Mouse (Mus musculus) adrenal gland, postnatal 14 days (tissue): ENCODE results near the gene Gm13289. TPM values are rescaled to one million over a fixed set of nuclear protein-coding genes. Genes with fewer than 3 reads are reported as not detected.
"Not testable (repeated sequence)": the region's sequence is repeated elsewhere in the genome, so short reads cannot be mapped to it uniquely, and the experiment has no call there.

Experiments used
- DNase-seq: peaks from one replicate; pipeline ENCODE4 v3.0.0; 2021; ENCODE audit warnings: mixed read lengths
- total RNA-seq: library from RNA; stranded (reverse); gene quantifications from 2 replicates; pipeline ENCODE4 v1.2.3, GENCODE M21; 2021

Gene Gm13289
- total RNA-seq, 1 experiment from 2014 or later, result not detected

GRCm38 (mm10) chr4:88782335-88782734 lies 5.6 kb downstream of the Gm13289 start:
- peak; percentile 32 for DNase-seq

- not testable (repeated sequence) for DNase-seq
Measured at GRCm38 (mm10) chr4:88785409-88785808, 8.7 kb downstream of the Gm13289 start, which contains the start of gene Gm13276. Gene Gm13276, plus strand, starts transcription at chr4:88785709.

- DNase-seq, result peak; percentile 78
Measured at GRCm38 (mm10) chr4:88788402-88788801, 11.7 kb downstream of the Gm13289 start, which contains the start of gene Gm13277. Gene Gm13277, plus strand, starts transcription at chr4:88788632.

- not testable (repeated sequence) for DNase-seq
Measured at GRCm38 (mm10) chr4:88791250-88791649, 14.5 kb downstream of the Gm13289 start, which contains the start of gene Gm13278. Gene Gm13278, plus strand, starts transcription at chr4:88791550.

- peak; percentile 52 for DNase-seq
Measured at GRCm38 (mm10) chr4:88793936-88794675, 17.4 kb downstream of the Gm13289 start, which contains the start of gene Gm13275. Gene Gm13275, plus strand, starts transcription at chr4:88794487.

- DNase-seq, result not testable (repeated sequence)
Measured at GRCm38 (mm10) chr4:88797097-88797496, 20.4 kb downstream of the Gm13289 start, which contains the start of gene Gm13279. Gene Gm13279, plus strand, starts transcription at chr4:88797397.

GRCm38 (mm10) chr4:88799365-88799764 lies 22.6 kb downstream of the Gm13289 start, which contains the start of gene Gm13285:
Gene Gm13285, plus strand, starts transcription at chr4:88799665.
- not testable (repeated sequence) for DNase-seq

GRCm38 (mm10) chr4:88802954-88803353 lies 26.2 kb downstream of the Gm13289 start, which contains the start of gene Gm13287:
Gene Gm13287, plus strand, starts transcription at chr4:88803254.
- DNase-seq, result not testable (repeated sequence)

GRCm38 (mm10) chr4:88805231-88805630 lies 28.5 kb downstream of the Gm13289 start, which contains the start of gene Gm13288:
Gene Gm13288, plus strand, starts transcription at chr4:88805531.
- not testable (repeated sequence) for DNase-seq

- DNase-seq, result peak; percentile 45
Measured at GRCm38 (mm10) chr4:88805761-88806160, 29.0 kb downstream of the Gm13289 start.

- DNase-seq, result no peak
Measured at GRCm38 (mm10) chr4:88815928-88816327, 39.2 kb downstream of the Gm13289 start, which contains the start of gene Ifna7. Gene Ifna7, plus strand, starts transcription at chr4:88816228.

GRCm38 (mm10) chr4:88819659-88820058 lies 42.9 kb downstream of the Gm13289 start, which contains the start of gene Ifna11:
Gene Ifna11, plus strand, starts transcription at chr4:88819959.
- no peak for DNase-seq

GRCm38 (mm10) chr4:88822995-88823394 lies 46.3 kb downstream of the Gm13289 start:
- DNase-seq, result peak; percentile 14

Other genes with a start within 250 kb of the Gm13289 start
- gene Ifna15, start 218.7 kb upstream of the Gm13289 start, total RNA-seq, result not detected in 2 replicates
- not detected in 2 replicates for gene Ifna14, start 205.1 kb upstream of the Gm13289 start, total RNA-seq
- not detected in 2 replicates for gene Ifna9, start 184.5 kb upstream of the Gm13289 start, total RNA-seq
- not detected in 2 replicates for gene Ifna12, start 173.5 kb upstream of the Gm13289 start, total RNA-seq
- gene C87499, start 142.5 kb upstream of the Gm13289 start, total RNA-seq, result not detected in 2 replicates
- gene Ifna13, start 132.5 kb upstream of the Gm13289 start, total RNA-seq, result not detected in 2 replicates
- gene Ifna16, start 100.0 kb upstream of the Gm13289 start, total RNA-seq, result not detected in 2 replicates
- not detected in 2 replicates for gene Ifna2, start 93.0 kb upstream of the Gm13289 start, total RNA-seq
- not detected in 2 replicates for gene Ifnab, start 85.6 kb upstream of the Gm13289 start, total RNA-seq
- 0.49 and 0.89 TPM in 2 replicates for gene Gm26566, start 55.1 kb upstream of the Gm13289 start, total RNA-seq
- 72.3 and 74.9 TPM in 2 replicates for gene Klhl9, start 54.5 kb upstream of the Gm13289 start, total RNA-seq
- gene Gm13271, start 22.1 kb upstream of the Gm13289 start, total RNA-seq, result not detected in 2 replicates
- gene Gm13283, start 16.8 kb upstream of the Gm13289 start, total RNA-seq, result not detected in 2 replicates
- gene Gm13290, start 3.1 kb upstream of the Gm13289 start, total RNA-seq, result not detected in 2 replicates
- not detected in 2 replicates for gene Gm13272, start 2.9 kb downstream of the Gm13289 start, total RNA-seq
- not detected in 2 replicates for gene Ifnz, start 5.2 kb downstream of the Gm13289 start, total RNA-seq
- not detected in 2 replicates for gene Gm13276, start 8.8 kb downstream of the Gm13289 start, total RNA-seq
- not detected in 2 replicates for gene Gm13277, start 11.7 kb downstream of the Gm13289 start, total RNA-seq
- not detected in 2 replicates for gene Gm13278, start 14.6 kb downstream of the Gm13289 start, total RNA-seq
- not detected in 2 replicates for gene Gm13275, start 17.6 kb downstream of the Gm13289 start, total RNA-seq
- gene Gm13279, start 20.5 kb downstream of the Gm13289 start, total RNA-seq, result not detected in 2 replicates
- gene Gm13285, start 22.7 kb downstream of the Gm13289 start, total RNA-seq, result 0.22 TPM in 1 of 2 replicates, not detected in the other
- not detected in 2 replicates for gene Gm13287, start 26.3 kb downstream of the Gm13289 start, total RNA-seq
- gene Gm13288, start 28.6 kb downstream of the Gm13289 start, total RNA-seq, result not detected in 2 replicates
- not detected in 2 replicates for gene Ifna7, start 39.3 kb downstream of the Gm13289 start, total RNA-seq
- not detected in 2 replicates for gene Ifna11, start 43.0 kb downstream of the Gm13289 start, total RNA-seq
- gene Ifna6, start 50.5 kb downstream of the Gm13289 start, total RNA-seq, result not detected in 2 replicates
- not detected in 2 replicates for gene Ifna5, start 58.6 kb downstream of the Gm13289 start, total RNA-seq
- not detected in 2 replicates for gene Ifna4, start 64.9 kb downstream of the Gm13289 start, total RNA-seq
- gene Ifna1, start 73.2 kb downstream of the Gm13289 start, total RNA-seq, result not detected in 2 replicates
- not detected in 2 replicates for gene Ifne, start 103.3 kb downstream of the Gm13289 start, total RNA-seq